ENCODE assay signal across 22 mouse cellular contexts in the genomic region with DNA sequence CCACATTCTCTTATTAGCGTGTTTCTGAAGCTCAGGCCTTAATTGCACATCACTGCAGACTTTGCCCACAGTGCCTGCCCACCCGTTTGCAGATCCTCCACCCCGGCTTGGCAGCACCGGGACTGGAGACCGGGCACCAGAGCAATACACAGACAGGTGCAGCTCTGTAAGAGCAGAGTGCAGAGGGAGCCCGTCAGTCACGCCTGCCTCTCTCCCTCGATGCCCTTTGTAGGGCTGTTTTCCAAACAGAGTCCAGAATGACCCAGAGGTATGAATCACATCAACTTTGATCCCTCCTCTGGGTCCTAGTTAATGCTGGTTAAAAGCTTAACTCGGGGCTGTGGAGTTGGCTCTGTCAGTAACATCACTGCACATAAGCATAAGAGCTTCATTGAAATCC.
DNase-seq lines count a peak whose midpoint lies in the region; ATAC-seq and TF ChIP-seq lines count a peak whose summit lies in the region.
"Had no signal": no experiment of that assay in that cellular context is flagged by ENCODE, and none has a peak within 500 bp of the region (broad histone marks: within the 10 kb centered on the region; RNA-seq: fewer than 3 reads in every experiment).

No protein-coding gene starts in this region.

- no peaks in the 10 kb centered on the region for H3K4me1 ChIP-seq in kidney, adult 2 months (ENCODE audit: control insufficient read depth, insufficient read depth, low read length)
- H3K4me1 ChIP-seq in kidney, embryonic 16.5 days (ENCODE audit: insufficient read depth, low read length), result peaks cover 12% of the 10 kb centered on the region
- peaks cover 36% of the 10 kb centered on the region for H3K4me1 ChIP-seq in neural tube, embryonic 13.5 days (replicated peaks)

- no peak for ATAC-seq in kidney, embryonic 16.5 days (ENCODE audit: low FRiP score, low TSS enrichment)
- no peak for ATAC-seq in neural tube, embryonic 13.5 days (ENCODE audit: low read depth)
- ATAC-seq in granulocyte monocyte progenitor cell, adult 5-6 weeks (replicated peaks; ENCODE audit: poor library complexity, severe bottlenecking), result no peak
- ATAC-seq: intestine, postnatal 0 days; liver, embryonic 12.5 days had no signal

- no peak overlapping the region for H3K9ac ChIP-seq in kidney, embryonic 16.5 days (replicated peaks; ENCODE audit: low read length)
- H3K9ac ChIP-seq in neural tube, embryonic 13.5 days, result no peak overlapping the region
- H3K9ac ChIP-seq: embryonic facial prominence, embryonic 13.5 days; forebrain, embryonic 12.5 days; limb, embryonic 13.5 days; liver, embryonic 12.5 days had no signal

- H3K36me3 ChIP-seq in kidney, adult 2 months (ENCODE audit: control insufficient read depth, insufficient read depth, low read length), result no peaks in the 10 kb centered on the region
- no peaks in the 10 kb centered on the region for H3K36me3 ChIP-seq in kidney, embryonic 16.5 days (ENCODE audit: insufficient read depth, low read length)
- no peaks in the 10 kb centered on the region for H3K36me3 ChIP-seq in neural tube, embryonic 13.5 days
- H3K36me3 ChIP-seq: embryonic facial prominence, embryonic 13.5 days; forebrain, embryonic 12.5 days; limb, embryonic 13.5 days; liver, embryonic 12.5 days had no signal

- TF ChIP-seq POLR2A in kidney, adult 2 months (IDR thresholded peaks at IDR 0.05; ENCODE audit: low read depth, low read length), result no peak
- no peak for TF ChIP-seq POLR2A in brain, embryonic 14.5 days (IDR thresholded peaks at IDR 0.05; ENCODE audit: borderline replicate concordance, extremely low read depth, insufficient read depth, insufficient read length, poor library complexity, severe bottlenecking)

- 0 out of 2 replicates have a peak, but pooled peaks cover 1% of the 10 kb centered on the region for H3K27me3 ChIP-seq in kidney, adult 2 months (replicated peaks; ENCODE audit: control insufficient read depth, insufficient read depth, low read length)
- H3K27me3 ChIP-seq in kidney, embryonic 16.5 days (ENCODE audit: insufficient read depth, low read length), result peaks cover 20% of the 10 kb centered on the region
- H3K27me3 ChIP-seq in neural tube, embryonic 13.5 days, result peaks cover 27% of the 10 kb centered on the region

- 38% methylated on average over 9 of the region's 9 CpGs for WGBS in kidney, adult 2 months
- WGBS in kidney, embryonic 16.5 days, result 62% methylated on average over 9 of the region's 9 CpGs
- 46% methylated on average over 9 of the region's 9 CpGs for WGBS in neural tube, embryonic 13.5 days

- no peak for TF ChIP-seq CTCF in kidney, adult 2 months (conservative IDR thresholded peaks at IDR 0.05; ENCODE audit: insufficient read depth, insufficient read length, low read depth, low read length)
- no peak for TF ChIP-seq CTCF in brain, embryonic 14.5 days (IDR thresholded peaks at IDR 0.05; ENCODE audit: borderline replicate concordance, extremely low read depth, insufficient read depth, insufficient read length)

- H3K27ac ChIP-seq in kidney, adult 2 months (ENCODE audit: insufficient read depth, low read depth, low read length), result no peak overlapping the region
- no peak overlapping the region for H3K27ac ChIP-seq in kidney, embryonic 16.5 days (ENCODE audit: low read length)
- H3K27ac ChIP-seq in neural tube, embryonic 13.5 days (replicated peaks), result peak overlapping the region; percentile 75
- H3K27ac ChIP-seq: embryonic facial prominence, embryonic 13.5 days; forebrain, embryonic 12.5 days; limb, embryonic 13.5 days; liver, embryonic 12.5 days had no signal

- H3K4me3 ChIP-seq in kidney, adult 2 months (ENCODE audit: insufficient read depth, low read depth, low read length), result no peak overlapping the region
- H3K4me3 ChIP-seq in kidney, embryonic 16.5 days (ENCODE audit: low read length), result no peak overlapping the region
- no peak overlapping the region for H3K4me3 ChIP-seq in neural tube, embryonic 13.5 days
- H3K4me3 ChIP-seq: embryonic facial prominence, embryonic 13.5 days; erythroblast, embryonic 14.5 days; forebrain, embryonic 12.5 days; limb, embryonic 13.5 days; liver, embryonic 12.5 days had no signal

- H3K4me2 ChIP-seq in kidney, embryonic 16.5 days (replicated peaks; ENCODE audit: low read depth, low read length), result no peak overlapping the region
- H3K4me2 ChIP-seq in neural tube, embryonic 13.5 days, result no peak overlapping the region
- H3K4me2 ChIP-seq: embryonic facial prominence, embryonic 13.5 days; forebrain, embryonic 12.5 days; limb, embryonic 13.5 days; liver, embryonic 12.5 days had no signal

- H3K9me3 ChIP-seq in kidney, embryonic 16.5 days (ENCODE audit: low read length), result peaks cover 3% of the 10 kb centered on the region; the same call in 1 of the 2 replicates
- 0 out of 2 replicates have a peak, but pooled peaks cover 3% of the 10 kb centered on the region for H3K9me3 ChIP-seq in neural tube, embryonic 13.5 days
- H3K9me3 ChIP-seq: embryonic facial prominence, embryonic 13.5 days; forebrain, embryonic 12.5 days; liver, embryonic 12.5 days had no signal

- peak; percentile 63 for DNase-seq in kidney, adult 2 months
- DNase-seq in brain, embryonic 14.5 days (ENCODE audit: low read depth), result peak; percentile 31
- DNase-seq in kidney, postnatal 14 days, result peak; percentile 11
- no peak for DNase-seq in layer of hippocampus, adult 11-12 months (ENCODE audit: low spot score)
- DNase-seq: adrenal gland, postnatal 10 days; cerebellum, adult 2 months; cerebellum, postnatal 36 days; embryo, embryonic 11 days; gastrocnemius, postnatal 36 days; lung, adult 2 months; lung, postnatal 14 days; right cerebral cortex, postnatal 4 days; thymus, postnatal 14 days had no signal
